Mouse (Mus musculus) urinary bladder, postnatal 10 days (tissue): ENCODE results near the gene Maml3.
A peak's percentile ranks its signal among the peaks of the same experiment; 100 is the strongest.

Source experiments
- DNase-seq: peaks from one replicate; pipeline ENCODE4 v3.0.0; 2022; ENCODE audit warnings: low spot score

The Maml3 gene

DNA sequence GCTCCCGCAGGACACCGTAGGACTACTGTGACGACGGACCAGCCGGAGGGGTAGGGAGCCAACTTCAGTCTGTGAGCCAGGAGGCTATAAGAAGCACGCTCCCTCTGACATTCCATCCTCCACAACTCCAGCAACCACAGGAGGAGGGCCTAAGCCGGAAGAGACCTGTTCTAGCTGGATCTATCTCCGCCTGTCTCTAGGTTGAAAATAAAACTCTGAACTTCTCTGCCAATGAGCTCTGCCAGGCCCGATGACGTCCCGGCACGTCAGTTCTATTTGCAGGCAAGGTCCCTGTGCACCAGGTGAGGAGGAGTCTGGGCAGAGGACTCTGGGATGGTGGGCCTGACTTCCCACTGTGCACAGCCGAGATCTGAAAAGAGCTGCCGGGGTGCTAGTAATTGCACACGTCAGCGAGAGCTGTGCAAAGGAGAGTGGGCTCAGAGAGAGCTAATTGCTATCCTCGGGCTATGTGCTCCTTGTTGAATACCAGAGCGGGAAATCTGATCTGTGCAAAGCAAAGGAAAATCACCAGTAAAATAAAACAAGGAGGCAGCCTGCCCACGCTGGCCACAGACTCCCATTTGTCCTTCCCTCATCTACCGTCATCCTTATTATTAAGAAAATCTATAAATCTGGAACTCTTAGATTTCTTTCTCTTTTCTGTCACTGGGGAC is 58.7 kb downstream of the Maml3 start:
- DNase-seq: peak; percentile 33

GRCm38 (mm10) chr3:52045221-52045641 is 59.6 kb downstream of the Maml3 start:
- no peak for DNase-seq

DNA sequence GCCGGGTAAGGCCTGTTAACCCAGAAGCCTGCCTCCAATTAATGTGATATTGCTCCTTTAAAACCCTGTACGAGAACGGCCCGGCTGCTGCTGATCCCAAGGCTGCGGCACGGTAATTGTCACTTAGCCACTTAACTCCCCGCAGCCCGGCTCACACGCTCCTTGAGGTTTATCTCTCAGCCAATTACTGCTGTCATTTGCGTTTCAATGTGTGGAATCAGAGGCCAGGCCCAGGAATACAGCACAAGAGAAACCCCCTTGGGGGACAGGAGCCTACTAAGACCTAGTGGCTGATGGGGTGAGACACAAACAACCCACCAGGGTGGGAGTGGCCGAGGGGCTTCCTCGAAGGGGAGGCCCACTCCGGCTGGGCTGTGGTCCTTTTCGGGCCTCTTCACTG is 60.2 kb downstream of the Maml3 start:
- DNase-seq: no peak

DNA sequence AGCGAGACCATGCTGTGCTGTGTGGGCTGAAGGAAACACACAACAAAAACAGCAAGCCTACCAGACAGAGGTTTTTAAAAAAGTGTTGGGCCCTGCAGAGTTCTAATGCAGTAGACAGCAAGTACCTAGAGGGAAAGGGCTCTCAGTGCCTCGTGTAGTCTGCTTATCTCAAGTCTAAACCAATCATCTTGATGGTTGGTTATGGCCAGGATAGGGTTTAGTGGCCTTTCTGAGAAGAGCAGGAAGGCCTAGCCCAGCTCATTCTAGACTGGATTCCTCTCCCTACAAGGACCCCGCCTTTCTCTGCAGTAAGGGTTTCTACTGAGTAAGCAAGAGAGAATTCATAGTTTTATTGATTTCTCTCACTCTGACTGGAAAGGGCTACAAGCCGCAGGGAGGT is 61.0 kb downstream of the Maml3 start:
- DNase-seq: no peak

DNA sequence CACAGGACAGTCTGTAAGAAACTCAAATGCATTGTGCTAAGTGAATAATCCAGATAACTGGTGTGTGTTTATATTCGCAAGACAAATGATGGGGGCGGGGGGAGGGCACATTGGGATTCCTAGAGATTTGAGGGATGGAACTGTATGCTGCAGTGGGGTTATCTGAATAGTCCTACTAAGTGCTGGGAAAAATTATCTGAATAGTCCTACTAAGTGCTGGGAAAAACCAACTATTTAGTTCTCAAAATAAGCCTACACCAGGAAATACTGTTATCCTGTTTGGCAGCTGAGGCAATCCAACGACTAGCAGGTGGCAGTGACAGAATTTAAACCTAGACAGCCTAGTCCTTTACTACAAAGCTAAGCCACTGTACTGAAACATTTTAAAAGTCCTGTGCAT is 62.2 kb downstream of the Maml3 start:
- DNase-seq: no peak

DNA sequence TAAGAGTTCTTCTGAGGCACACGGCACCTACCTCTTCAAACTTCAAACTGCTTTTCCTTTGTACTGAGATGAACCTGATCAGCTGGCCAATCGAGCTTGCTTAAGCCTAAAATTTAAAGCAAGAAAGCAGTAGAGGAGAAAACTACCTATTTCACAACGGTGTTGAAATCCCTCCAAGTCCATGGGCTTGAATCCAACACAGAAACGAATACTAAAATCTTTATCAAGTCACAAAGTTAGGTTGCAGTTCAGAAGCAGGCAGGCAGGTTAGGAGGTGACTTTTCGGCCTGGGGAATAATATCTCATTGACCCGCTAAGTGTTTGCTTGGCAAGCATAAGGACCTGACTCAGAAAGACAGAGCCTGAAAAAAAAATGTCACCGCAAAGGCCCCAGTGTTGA is 64.9 kb downstream of the Maml3 start:
- DNase-seq: no peak

DNA sequence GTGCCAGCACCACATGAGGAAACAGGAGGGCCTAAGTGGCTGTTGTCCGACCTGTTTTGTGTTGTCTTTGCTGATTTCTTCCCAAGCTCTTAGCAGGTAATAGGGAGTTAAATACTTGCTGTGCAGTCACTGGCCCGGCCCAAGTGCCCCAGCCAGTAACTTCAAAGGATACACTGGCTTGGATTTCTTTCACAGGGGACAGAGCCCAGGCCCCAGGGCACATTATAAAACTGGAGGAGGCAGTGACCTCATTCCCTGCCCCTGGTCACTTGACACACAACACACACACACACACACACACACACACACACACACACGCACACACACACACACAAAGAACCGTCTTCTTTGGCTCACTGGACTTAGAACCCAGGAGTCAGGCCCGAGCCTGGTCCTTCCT is 67.6 kb downstream of the Maml3 start:
- DNase-seq: no peak

GRCm38 (mm10) chr3:52035404-52035803 is 69.5 kb downstream of the Maml3 start:
- DNase-seq: no peak

GRCm38 (mm10) chr3:52033857-52034588 is 70.9 kb downstream of the Maml3 start:
- no peak for DNase-seq

GRCm38 (mm10) chr3:52031327-52031726 is 73.5 kb downstream of the Maml3 start:
- no peak for DNase-seq

GRCm38 (mm10) chr3:52030114-52030513 is 74.8 kb downstream of the Maml3 start:
- no peak for DNase-seq

DNA sequence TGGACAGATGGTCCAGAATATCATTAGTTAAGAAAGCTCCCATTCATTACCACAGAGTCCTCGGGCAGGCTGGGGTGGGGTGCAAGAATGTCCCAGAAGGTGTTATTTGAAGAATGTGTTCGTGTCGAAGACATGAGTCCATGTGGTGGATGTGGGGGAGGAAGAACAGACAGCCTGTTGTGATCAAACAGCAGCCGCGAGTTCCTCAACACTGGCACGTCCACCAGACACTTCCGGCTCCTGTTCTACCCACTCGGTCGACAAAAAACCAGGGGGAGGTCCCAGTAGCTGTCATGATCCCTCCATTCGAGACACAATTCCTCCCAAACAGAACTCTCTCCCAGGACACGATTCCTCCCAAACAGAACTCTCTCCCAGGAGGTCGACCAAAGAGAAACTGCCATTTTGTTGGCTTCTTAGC is 75.2 kb downstream of the Maml3 start:
- DNase-seq: no peak

GRCm38 (mm10) chr3:52027972-52028371 is 76.9 kb downstream of the Maml3 start:
- DNase-seq: no peak

- no peak for DNase-seq
Observed at GRCm38 (mm10) chr3:52022486-52022885, 82.4 kb downstream of the Maml3 start.

GRCm38 (mm10) chr3:52018103-52018439 is 86.8 kb downstream of the Maml3 start:
- DNase-seq: no peak

DNA sequence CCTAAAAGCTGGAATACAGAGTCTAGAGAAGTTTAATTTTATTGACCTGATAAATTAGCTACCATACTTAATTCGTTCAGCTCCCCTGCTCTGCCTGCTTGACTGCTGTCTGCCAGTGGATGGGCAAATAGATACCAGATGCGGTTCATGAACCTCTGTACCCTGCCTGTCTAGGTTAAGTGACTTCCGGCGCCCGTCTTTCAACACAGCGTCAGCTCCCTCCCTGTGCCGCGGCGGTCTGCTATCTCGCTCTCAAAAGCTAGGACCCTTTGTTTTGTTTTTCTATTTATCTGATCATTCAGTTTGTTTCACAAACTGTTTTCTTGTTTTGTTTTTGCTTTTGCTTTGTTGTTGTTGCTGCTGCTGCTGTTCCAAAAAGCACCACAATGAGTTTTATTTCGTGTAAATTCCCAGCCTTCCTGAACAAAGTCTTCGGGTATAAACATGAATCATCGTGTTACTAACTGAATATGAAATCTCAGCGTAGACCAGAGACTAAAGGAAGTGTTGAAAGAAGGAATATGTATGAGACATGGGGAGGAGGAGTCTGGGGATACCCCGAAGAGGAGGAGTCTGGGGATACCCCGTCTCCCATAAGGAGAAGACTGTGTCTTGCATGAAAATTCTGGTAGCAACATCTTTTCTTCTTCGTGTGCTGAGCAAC is 87.3 kb downstream of the Maml3 start:
- no peak for DNase-seq

- no peak for DNase-seq
Observed at GRCm38 (mm10) chr3:52016178-52016577, 88.7 kb downstream of the Maml3 start.

GRCm38 (mm10) chr3:52015556-52015955 is 89.3 kb downstream of the Maml3 start:
- no peak for DNase-seq

GRCm38 (mm10) chr3:52011032-52011710 is 93.7 kb downstream of the Maml3 start:
- no peak for DNase-seq

- DNase-seq: no peak
Observed at GRCm38 (mm10) chr3:52009321-52009720, 95.6 kb downstream of the Maml3 start.

- no peak for DNase-seq
Observed at GRCm38 (mm10) chr3:52007602-52008252, 97.1 kb downstream of the Maml3 start.

GRCm38 (mm10) chr3:52006721-52007330 is 98.0 kb downstream of the Maml3 start:
- no peak for DNase-seq
